Mouse (Mus musculus): ENCODE measurements around the gene Hoxa5. TPM values are rescaled to one million over a fixed set of nuclear protein-coding genes. Genes with fewer than 3 reads are reported as not detected.

Hoxa5 gene
- polyA plus RNA-seq, 1 experiment: 0.06 TPM

GRCm38 (mm10) chr6:52238976-52239375 lies 34.6 kb upstream of the Hoxa5 start:
- Histone ChIP-seq H3K27me3 (ENCODE audit: control insufficient read depth, insufficient read depth, low read length) (peaks cover 14% of the 10 kb centered on the region), H3K4me1 (ENCODE audit: control insufficient read depth, insufficient read depth, low read length) (peaks cover 6% of the 10 kb centered on the region), H3K36me3 (ENCODE audit: control insufficient read depth, insufficient read depth, low read length) (no peaks in the 10 kb centered on the region), H3K27ac (ENCODE audit: control insufficient read depth, insufficient read depth, low read depth, low read length) (no peak overlapping the region), H3K4me3 (ENCODE audit: control insufficient read depth, low read depth, low read length) (no peak overlapping the region)
- TF ChIP-seq CTCF (IDR thresholded peaks at IDR 0.05; ENCODE audit: control insufficient read depth, insufficient read depth, insufficient replicate concordance, low read depth, low read length) (no peak), POLR2A (IDR thresholded peaks at IDR 0.05; ENCODE audit: control insufficient read depth, low read depth, low read length) (no peak)

GRCm38 (mm10) chr6:52238155-52238545 lies 33.8 kb upstream of the Hoxa5 start:
- TF ChIP-seq POLR2A (IDR thresholded peaks at IDR 0.05; ENCODE audit: control insufficient read depth, low read depth, low read length): no peak
- Histone ChIP-seq H3K4me3 (ENCODE audit: control insufficient read depth, low read depth, low read length) (no peak overlapping the region), H3K27ac (ENCODE audit: control insufficient read depth, insufficient read depth, low read depth, low read length) (no peak overlapping the region), H3K4me1 (ENCODE audit: control insufficient read depth, insufficient read depth, low read length) (peaks cover 3% of the 10 kb centered on the region), H3K36me3 (ENCODE audit: control insufficient read depth, insufficient read depth, low read length) (no peaks in the 10 kb centered on the region), H3K27me3 (ENCODE audit: control insufficient read depth, insufficient read depth, low read length) (peaks cover 10% of the 10 kb centered on the region)

GRCm38 (mm10) chr6:52237346-52238154 lies 33.2 kb upstream of the Hoxa5 start:
- H3K27me3 ChIP-seq (ENCODE audit: control insufficient read depth, insufficient read depth, low read length): peaks cover 14% of the 10 kb centered on the region
- H3K27ac ChIP-seq (ENCODE audit: control insufficient read depth, insufficient read depth, low read depth, low read length): no peak overlapping the region
- no peak for TF ChIP-seq POLR2A (IDR thresholded peaks at IDR 0.05; ENCODE audit: control insufficient read depth, low read depth, low read length)
- no peak for TF ChIP-seq CTCF (IDR thresholded peaks at IDR 0.05; ENCODE audit: control insufficient read depth, insufficient read depth, insufficient replicate concordance, low read depth, low read length)
- peaks cover 3% of the 10 kb centered on the region for H3K4me1 ChIP-seq (ENCODE audit: control insufficient read depth, insufficient read depth, low read length)
- no peaks in the 10 kb centered on the region for H3K36me3 ChIP-seq (ENCODE audit: control insufficient read depth, insufficient read depth, low read length)
- H3K4me3 ChIP-seq (ENCODE audit: control insufficient read depth, low read depth, low read length): no peak overlapping the region

DNA sequence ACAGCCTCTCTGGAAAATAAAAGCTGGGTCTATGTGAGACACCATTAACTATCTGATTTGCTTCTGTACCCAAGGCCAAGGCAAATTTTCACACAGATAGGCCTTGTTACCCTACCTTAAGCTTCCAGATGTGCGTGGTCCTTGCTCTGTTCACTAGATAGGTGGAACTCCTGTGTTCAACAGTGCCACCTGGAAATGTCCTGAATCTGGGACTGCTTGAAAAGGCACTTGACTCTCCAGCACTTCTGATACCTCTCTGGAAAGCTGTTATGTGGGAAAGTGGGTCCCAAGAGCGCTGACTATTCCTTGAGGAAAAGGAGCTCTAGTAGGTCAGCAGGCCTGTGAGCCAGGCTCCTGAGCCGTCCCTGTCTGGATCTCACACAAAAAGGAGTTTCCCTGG lies 32.4 kb upstream of the Hoxa5 start:
- TF ChIP-seq POLR2A (IDR thresholded peaks at IDR 0.05; ENCODE audit: control insufficient read depth, low read depth, low read length) (no peak), CTCF (IDR thresholded peaks at IDR 0.05; ENCODE audit: control insufficient read depth, insufficient read depth, insufficient replicate concordance, low read depth, low read length) (no peak)
- H3K27ac ChIP-seq (ENCODE audit: control insufficient read depth, insufficient read depth, low read depth, low read length): no peak overlapping the region
- no peaks in the 10 kb centered on the region for H3K36me3 ChIP-seq (ENCODE audit: control insufficient read depth, insufficient read depth, low read length)
- peaks cover 18% of the 10 kb centered on the region for H3K27me3 ChIP-seq (ENCODE audit: control insufficient read depth, insufficient read depth, low read length)
- H3K4me1 ChIP-seq (ENCODE audit: control insufficient read depth, insufficient read depth, low read length): peaks cover 3% of the 10 kb centered on the region
- H3K4me3 ChIP-seq (ENCODE audit: control insufficient read depth, low read depth, low read length): no peak overlapping the region

DNA sequence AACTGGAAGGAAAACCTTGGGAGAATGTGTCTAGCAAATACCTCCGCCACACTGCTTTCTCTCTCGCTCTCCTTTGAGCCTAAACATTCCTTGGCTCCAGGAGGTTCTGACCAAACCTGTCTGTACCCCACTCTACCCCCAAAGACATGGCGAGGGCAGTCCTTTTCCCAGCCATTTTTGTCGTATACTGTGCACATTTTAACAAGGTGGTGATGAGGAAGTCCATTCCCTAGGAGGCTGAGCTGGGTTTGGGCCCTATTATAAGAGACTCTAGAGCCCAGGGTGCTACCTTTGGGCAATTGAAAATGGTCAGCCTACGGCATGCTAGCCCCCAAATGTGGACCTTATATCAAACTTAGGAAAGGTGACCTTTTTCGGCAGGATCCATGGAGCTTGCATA lies 31.5 kb upstream of the Hoxa5 start:
- H3K4me3 ChIP-seq (ENCODE audit: control insufficient read depth, low read depth, low read length): no peak overlapping the region
- H3K27ac ChIP-seq (ENCODE audit: control insufficient read depth, insufficient read depth, low read depth, low read length): no peak overlapping the region
- no peak for TF ChIP-seq POLR2A (IDR thresholded peaks at IDR 0.05; ENCODE audit: control insufficient read depth, low read depth, low read length)
- no peak for TF ChIP-seq CTCF (IDR thresholded peaks at IDR 0.05; ENCODE audit: control insufficient read depth, insufficient read depth, insufficient replicate concordance, low read depth, low read length)
- peaks cover 3% of the 10 kb centered on the region for H3K4me1 ChIP-seq (ENCODE audit: control insufficient read depth, insufficient read depth, low read length)
- no peaks in the 10 kb centered on the region for H3K36me3 ChIP-seq (ENCODE audit: control insufficient read depth, insufficient read depth, low read length)
- H3K27me3 ChIP-seq (ENCODE audit: control insufficient read depth, insufficient read depth, low read length): peaks cover 19% of the 10 kb centered on the region

GRCm38 (mm10) chr6:52235267-52235666 lies 30.9 kb upstream of the Hoxa5 start:
- Histone ChIP-seq H3K27ac (ENCODE audit: control insufficient read depth, insufficient read depth, low read depth, low read length) (no peak overlapping the region), H3K4me1 (ENCODE audit: control insufficient read depth, insufficient read depth, low read length) (peaks cover 3% of the 10 kb centered on the region), H3K4me3 (ENCODE audit: control insufficient read depth, low read depth, low read length) (no peak overlapping the region), H3K27me3 (ENCODE audit: control insufficient read depth, insufficient read depth, low read length) (peaks cover 23% of the 10 kb centered on the region), H3K36me3 (ENCODE audit: control insufficient read depth, insufficient read depth, low read length) (no peaks in the 10 kb centered on the region)
- TF ChIP-seq CTCF (IDR thresholded peaks at IDR 0.05; ENCODE audit: control insufficient read depth, insufficient read depth, insufficient replicate concordance, low read depth, low read length) (no peak), POLR2A (IDR thresholded peaks at IDR 0.05; ENCODE audit: control insufficient read depth, low read depth, low read length) (no peak)

GRCm38 (mm10) chr6:52234428-52235140 lies 30.2 kb upstream of the Hoxa5 start:
- no peaks in the 10 kb centered on the region for H3K36me3 ChIP-seq (ENCODE audit: control insufficient read depth, insufficient read depth, low read length)

More at GRCm38 (mm10) chr6:52234428-52235140, 30.2 kb upstream of the Hoxa5 start:
- Histone ChIP-seq H3K27ac (ENCODE audit: control insufficient read depth, insufficient read depth, low read depth, low read length) (no peak overlapping the region), H3K4me3 (ENCODE audit: control insufficient read depth, low read depth, low read length) (peak overlapping the region; percentile 11; the same call in 1 of the 2 replicates), H3K4me1 (ENCODE audit: control insufficient read depth, insufficient read depth, low read length) (peaks cover 3% of the 10 kb centered on the region), H3K27me3 (ENCODE audit: control insufficient read depth, insufficient read depth, low read length) (peaks cover 23% of the 10 kb centered on the region)
- TF ChIP-seq CTCF (IDR thresholded peaks at IDR 0.05; ENCODE audit: control insufficient read depth, insufficient read depth, insufficient replicate concordance, low read depth, low read length) (no peak), POLR2A (IDR thresholded peaks at IDR 0.05; ENCODE audit: control insufficient read depth, low read depth, low read length) (no peak)

Measured in testis, adult 2 months (tissue).